Mouse (Mus musculus) lung, postnatal 25 days (tissue): ENCODE data around the gene Uqcc1.
A peak's percentile ranks its signal among the peaks of the same experiment; 100 is the strongest.

ENCODE experiments used
- DNase-seq: peaks from one replicate; pipeline ENCODE4 v3.0.0; 2022; ENCODE audit warnings: low spot score

Gene Uqcc1

DNA sequence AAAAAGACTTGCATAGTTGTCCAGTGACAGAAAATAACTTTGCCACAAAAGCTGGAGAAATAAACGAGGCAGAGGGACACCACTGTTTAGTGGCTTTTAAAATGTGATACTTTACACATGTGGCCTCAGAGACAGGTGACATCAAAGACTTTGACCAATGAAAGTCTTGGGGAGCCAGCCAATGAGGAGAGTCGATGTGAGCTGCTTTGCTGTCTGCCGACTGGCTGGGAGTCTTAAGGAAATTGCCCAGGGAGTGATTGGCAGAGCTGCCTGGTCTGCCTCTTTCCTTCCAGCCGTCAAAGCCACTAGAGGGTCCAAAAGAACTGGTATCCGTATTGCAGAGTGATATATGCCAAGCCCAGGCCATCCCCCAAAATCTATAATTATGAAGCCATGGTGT is 115.3 kb downstream of the Uqcc1 start:
- DNase-seq, result no peak

DNA sequence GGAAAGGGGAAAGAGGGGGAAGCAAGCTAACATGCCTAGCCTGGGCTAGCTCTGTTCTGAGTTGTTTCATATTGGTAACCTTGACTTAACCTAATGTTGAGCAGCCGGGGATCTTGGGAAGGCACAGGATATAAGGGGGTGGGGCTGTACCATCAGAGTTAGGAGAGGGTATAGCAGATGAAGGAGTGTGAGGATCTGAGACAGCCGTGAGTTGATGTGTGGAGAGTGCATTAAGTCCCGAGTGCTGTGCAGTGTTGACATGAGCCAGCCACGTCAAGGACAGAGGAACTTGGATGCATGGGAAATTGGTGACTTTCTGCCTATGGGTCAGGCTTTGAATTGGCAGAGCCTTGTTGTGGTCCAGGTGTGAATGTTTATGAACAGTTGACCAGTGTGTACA is 117.5 kb downstream of the Uqcc1 start:
- DNase-seq, result no peak

DNA sequence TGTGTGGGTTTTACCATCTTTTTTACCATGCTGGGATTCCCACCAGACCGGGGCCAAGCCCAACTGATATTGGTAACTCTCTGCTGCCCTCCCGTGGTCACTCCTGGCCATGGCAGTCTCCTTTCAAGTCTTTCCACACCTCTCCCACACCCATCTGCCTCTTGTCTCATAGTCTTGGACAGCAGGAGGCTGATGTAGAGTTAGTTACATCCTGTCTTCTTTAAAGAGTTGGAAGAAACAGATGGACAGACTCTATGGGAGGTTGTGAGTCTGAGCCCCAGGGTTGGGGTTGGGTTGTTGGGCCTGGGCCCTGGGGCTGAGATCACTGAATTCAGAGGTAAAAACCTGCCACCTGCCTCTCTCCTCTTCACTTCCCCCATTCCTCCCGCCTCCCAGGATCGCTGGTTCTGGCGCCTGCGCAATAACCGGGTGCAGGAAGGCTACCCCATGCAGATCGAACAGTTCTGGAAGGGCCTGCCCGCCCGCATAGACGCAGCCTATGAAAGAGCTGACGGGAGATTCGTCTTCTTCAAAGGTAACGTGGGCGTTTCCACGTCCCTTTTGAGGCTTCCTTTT is 118.2 kb downstream of the Uqcc1 start:
- DNase-seq, result peak; percentile 72

DNA sequence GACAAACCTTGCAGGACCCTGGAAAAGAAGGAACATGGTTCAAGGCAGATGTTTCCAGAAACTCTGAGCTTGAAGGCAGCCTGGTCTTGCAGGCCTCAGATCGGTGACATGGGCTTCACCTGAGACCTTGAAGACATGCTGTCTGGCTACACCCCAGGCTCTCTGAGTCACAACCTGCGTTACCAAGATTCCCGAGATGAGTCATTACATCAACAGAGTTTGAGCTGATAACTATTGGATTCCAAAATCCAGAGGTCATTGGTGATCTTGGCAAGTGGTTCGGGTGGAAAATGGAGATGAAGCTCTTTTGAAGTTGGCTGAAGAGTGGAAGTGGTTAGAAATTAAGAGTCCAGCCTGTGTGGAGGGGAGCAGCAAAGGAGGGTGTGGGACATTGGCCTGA is 120.5 kb downstream of the Uqcc1 start:
- no peak for DNase-seq

DNA sequence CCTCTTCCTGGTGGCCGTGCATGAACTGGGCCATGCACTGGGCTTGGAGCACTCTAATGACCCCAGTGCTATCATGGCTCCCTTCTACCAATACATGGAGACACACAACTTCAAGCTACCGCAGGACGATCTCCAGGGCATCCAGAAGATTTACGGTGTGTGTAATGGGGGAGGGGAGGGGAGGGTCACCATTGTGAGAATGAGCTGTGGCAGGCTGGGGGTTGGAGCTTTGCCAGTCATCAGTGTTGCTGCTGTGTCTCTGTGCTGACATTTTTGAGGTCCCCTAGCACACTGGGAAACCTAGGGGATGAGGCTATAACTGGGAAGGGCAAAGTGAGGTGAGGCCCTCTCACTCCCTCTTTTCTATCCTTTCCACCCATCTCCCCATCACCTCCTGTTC is 122.7 kb downstream of the Uqcc1 start:
- DNase-seq, result no peak

DNA sequence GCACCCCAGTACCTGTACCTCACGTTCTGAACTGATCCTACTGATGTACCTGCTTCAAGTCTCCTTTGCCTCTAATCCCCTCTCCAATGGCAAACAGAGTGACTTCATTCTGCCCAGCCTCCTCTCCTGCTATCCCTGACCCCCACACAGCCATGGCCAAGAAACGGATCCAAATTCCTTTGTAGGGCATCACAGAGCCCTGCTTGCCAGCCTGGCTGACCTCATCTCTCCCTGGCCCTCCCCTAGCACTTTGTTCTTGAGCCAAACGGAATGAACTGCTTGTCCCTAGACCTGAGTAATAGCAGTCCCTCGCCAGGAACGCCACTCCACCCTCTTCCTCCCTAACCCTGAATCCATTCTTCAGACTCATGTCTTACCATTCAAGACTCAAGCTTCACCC is 123.6 kb downstream of the Uqcc1 start:
- peak; percentile 67 for DNase-seq

DNA sequence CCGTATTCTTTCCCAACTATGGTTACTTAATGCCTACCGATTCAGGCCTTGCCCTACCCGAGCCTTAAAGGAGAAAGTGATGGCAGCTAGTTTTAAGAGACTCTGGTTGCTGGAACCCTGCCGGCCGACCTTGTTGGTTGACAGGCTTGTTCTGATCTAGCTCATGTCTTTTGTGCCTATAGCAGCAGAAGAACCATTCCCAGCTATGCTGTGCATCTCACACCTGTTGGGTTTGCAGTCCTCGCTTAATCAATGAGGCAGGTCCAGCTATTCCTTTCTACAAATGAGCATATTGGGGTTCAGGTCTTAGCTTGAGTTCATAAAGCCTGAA is 124.2 kb downstream of the Uqcc1 start:
- DNase-seq, result no peak

DNA sequence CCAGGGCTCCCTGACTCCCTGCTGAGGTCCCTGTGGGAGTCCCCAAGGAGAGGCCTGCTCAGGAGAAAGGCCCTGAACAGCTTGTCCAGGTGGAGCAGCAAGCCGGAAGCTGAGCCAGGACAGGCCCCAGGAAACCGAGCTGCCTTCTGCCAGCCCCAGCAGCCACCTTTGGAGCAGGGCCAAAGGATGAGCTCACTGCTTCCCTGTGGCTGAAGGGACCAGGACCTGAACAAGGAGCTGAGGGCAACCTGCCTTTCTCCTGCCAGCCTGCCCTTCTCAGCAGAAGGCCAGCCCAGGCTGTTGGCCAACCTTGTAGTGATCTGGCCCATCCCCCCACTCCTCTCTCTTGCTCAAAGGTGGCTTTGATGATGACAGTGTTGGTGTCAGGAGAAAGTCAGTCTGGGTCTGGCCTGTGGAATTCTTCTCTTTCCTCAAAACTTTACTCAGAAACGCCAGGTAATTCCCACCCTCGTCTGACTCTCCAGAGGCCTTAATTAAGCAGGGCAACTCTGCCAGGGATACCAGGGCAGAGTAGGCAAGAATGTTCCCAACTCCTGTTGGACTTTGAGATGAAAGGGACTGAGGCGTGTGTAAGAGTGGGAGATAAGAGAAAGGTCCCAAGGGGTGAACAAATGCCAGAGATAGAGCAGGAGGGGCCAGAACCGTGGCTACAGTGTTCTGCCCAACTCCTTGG is 124.7 kb downstream of the Uqcc1 start:
- DNase-seq, result peak; percentile 35

DNA sequence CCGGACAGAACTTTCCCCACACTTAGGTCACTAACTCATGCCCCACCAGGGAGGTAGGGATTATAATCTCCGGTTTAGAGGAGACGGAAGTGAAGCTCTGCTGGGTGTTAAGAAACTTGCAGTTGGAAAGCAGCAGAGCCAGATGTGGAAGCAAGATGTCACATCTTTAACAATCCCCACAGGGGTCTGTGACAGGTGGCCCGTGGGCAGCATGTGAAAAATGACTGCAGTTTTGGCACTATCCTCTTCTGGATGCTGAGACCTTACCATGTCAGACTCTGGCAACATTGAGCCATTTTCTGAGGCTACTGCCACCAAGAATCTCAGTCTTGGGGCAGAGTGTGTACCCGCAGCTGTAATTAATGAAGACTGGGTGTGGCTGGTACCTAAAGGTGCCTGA is 126.1 kb downstream of the Uqcc1 start:
- DNase-seq, result no peak

DNA sequence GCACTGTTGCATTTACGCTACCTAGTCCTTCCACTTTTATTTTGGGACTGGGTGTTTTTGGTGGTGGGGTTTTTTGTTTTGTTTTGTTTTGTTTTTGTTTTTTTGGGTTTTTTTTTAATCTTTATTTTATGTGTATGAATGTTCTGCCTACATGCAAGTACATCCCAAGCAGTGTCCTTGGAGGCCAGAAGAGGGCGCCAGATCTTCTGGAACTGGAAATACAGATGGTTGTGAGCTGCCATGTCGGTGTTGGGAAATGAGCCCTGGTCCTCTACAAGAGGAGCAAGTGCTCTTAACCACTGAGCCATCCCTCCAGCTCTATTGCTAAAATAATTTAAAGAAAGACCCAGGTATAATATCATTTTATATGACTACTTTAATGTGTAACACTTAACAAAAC is 127.3 kb downstream of the Uqcc1 start:
- DNase-seq, result no peak

DNA sequence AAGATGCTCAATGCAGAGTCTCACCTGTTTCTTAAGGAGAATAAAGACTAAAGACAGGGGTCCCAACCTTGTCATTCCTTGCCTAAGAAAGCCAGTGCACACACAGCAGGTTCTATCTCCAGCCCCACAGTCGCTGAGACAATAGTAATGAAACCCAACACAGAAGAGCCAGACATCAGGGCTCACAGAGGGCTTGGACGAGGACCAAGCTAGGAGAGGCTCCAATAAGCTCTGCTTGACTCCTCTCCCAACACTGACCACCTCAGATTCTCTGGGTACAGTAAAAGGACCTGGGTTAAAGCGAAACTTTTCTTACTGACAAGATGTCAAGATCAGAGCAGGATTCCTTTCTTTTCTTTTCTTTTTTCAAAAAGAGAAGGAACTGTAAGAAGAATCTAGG is 131.5 kb downstream of the Uqcc1 start:
- no peak for DNase-seq
